Mouse (Mus musculus) liver, adult 2 months (tissue): ENCODE data around the gene Ush1g.

Source experiments
- CTCF ChIP-seq: fragments of 200-500 bp; IDR thresholded peaks from 2 replicates; pipeline ENCODE4 v1.5.1; 2011; ENCODE audit warnings: low read depth, low read length, control low read depth
- POLR2A ChIP-seq: fragments of 200-500 bp; IDR thresholded peaks from 2 replicates; pipeline ENCODE4 v1.6.1; 2011; ENCODE audit warnings: low read length, control low read depth; ENCODE audit not compliant: insufficient read depth; ENCODE audit errors: extremely low read depth

- TF ChIP-seq POLR2A (no peak), CTCF (no peak)
These were observed 14.3 kb upstream of the Ush1g start for GRCm38 (mm10) chr11:115336115-115336514.
